Mouse (Mus musculus): ENCODE measurements around the gene Prmt8.

Gene Prmt8

DNA sequence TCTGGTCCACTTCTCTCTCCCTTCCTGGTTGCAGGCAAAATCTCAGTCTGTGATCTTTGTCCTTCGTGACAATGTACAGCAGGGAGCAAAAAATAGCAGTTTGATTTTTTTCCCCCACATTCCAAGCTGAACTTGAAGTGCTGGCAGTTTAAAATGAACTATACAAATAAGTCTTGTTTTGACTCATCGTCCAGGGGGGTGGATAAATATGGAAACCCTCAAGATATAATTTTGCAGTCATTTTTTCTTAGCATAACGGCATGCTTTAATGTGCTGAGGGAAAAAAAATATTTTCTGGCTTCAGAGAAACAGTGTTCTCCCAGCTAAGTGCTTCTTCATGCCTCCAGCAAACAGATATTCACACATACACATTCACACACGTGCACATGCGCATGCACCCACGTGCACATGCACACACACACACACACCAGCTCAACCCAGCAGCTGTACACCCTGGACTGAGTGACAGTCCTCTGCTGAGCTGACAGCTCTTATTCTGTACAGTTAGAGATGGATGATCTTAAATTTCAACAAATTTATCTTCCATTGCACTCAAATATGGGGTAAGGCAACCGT is 107.5 kb downstream of the Prmt8 start:
- no peak for DNase-seq (ENCODE audit: inconsistent ontology term)

DNA sequence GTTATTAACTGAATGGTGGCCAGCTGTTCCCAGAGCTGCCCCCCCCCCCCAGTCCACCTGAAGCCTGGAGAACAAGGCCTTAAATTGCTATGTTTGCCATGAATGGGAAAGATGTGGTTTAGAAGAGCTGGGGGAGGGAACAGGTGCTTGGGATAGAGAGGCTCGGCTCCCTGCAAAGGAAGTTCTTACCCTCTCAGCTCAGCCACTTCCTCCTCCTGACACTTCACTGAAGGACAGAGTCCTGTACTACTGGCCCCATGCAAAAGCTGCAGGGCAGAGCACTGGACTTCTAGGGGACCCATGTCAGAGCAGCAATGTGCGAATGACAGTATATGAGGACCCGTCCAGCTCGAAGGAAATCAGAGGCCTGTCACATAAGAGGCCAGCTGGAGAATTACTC is 109.3 kb downstream of the Prmt8 start:
- DNase-seq (ENCODE audit: inconsistent ontology term): no peak

GRCm38 (mm10) chr6:127659472-127659871 is 109.8 kb downstream of the Prmt8 start:
- DNase-seq (ENCODE audit: inconsistent ontology term): no peak

DNA sequence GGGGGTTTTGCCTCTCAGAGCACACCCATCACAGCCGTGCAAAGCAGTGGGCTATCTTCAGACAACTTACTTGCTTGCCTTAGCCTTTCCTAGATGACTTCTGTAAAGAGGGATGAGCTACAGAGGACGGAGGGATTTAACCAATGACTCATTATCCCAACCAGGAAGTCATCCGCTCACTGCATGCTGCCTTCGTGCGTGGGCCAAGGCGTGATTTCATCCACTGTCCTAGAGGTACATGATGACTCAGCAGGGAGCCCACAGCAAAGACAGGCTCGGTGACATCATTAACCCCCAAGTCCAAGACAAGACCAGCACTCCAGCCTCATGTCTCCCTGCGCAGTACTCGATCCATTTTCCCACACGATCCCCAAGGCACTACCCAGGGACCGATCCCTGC is 112.1 kb downstream of the Prmt8 start:
- no peak for DNase-seq (ENCODE audit: inconsistent ontology term)

GRCm38 (mm10) chr6:127655988-127656387 is 113.3 kb downstream of the Prmt8 start:
- no peak for DNase-seq (ENCODE audit: inconsistent ontology term)

GRCm38 (mm10) chr6:127641077-127641801 is 128.0 kb downstream of the Prmt8 start:
- DNase-seq (ENCODE audit: inconsistent ontology term): no peak

Measured in Muller cell, postnatal 12 days (primary cell).